In genomic region chr9:18291571-18292429, GRCm38 (mm10) we compare ENCODE assay signal across 8 mouse cellular contexts. TPM values are rescaled to one million over a fixed set of nuclear protein-coding genes. Genes with fewer than 3 reads are reported as not detected.
DNase-seq lines count a peak whose midpoint lies in the region; ATAC-seq and TF ChIP-seq lines count a peak whose summit lies in the region.

Chordc1 (plus strand) TSS chr9:18292125.

- 4% methylated on average over 49 of the region's 49 CpGs for WGBS in hindbrain, postnatal 0 days

- peaks cover 11% of the 10 kb centered on the region; the same call in 1 of the 2 replicates for H3K4me1 ChIP-seq in hindbrain, postnatal 0 days (ENCODE audit: insufficient read depth, low read length)

- no peaks in the 10 kb centered on the region for H3K27me3 ChIP-seq in hindbrain, postnatal 0 days (ENCODE audit: insufficient read depth, low read length)

- H3K9ac ChIP-seq in hindbrain, postnatal 0 days (replicated peaks; ENCODE audit: low read length): peak within 1 kb of the TSS; percentile 97

- H3K27ac ChIP-seq in gastrocnemius, adult 2 months: peak within 1 kb of the TSS; percentile 97
- peak within 1 kb of the TSS; percentile 90 for H3K27ac ChIP-seq in hindbrain, postnatal 0 days
- peak within 1 kb of the TSS; percentile 97 for H3K27ac ChIP-seq in left cerebral cortex, adult 2 months

- H3K4me2 ChIP-seq in hindbrain, postnatal 0 days (ENCODE audit: low read depth, low read length): peak within 1 kb of the TSS; percentile 89

- peak; percentile 98 for DNase-seq in ZHBTc4 (ENCODE audit: low read depth, low spot score)
- peak; percentile 96 for DNase-seq in gastrocnemius, adult 2 months
- DNase-seq in hindbrain, postnatal 0 days (ENCODE audit: low spot score): peak; percentile 99
- DNase-seq in left cerebral cortex, adult 2 months (ENCODE audit: extremely low spot score in 1 of 2, low spot score in 2 of 2): peak; percentile 95
- peak; percentile 94 to 97 for DNase-seq in right cerebral cortex, adult 2 months (ENCODE audit: low spot score in 2 of 2)
- DNase-seq in urinary bladder, postnatal 14 days (ENCODE audit: low spot score): peak; percentile 94

- H3K9me3 ChIP-seq in hindbrain, postnatal 0 days (ENCODE audit: low read length): no peaks in the 10 kb centered on the region

- H3K4me3 ChIP-seq in gastrocnemius, adult 2 months: peak within 1 kb of the TSS; percentile 89
- H3K4me3 ChIP-seq in hindbrain, postnatal 0 days (ENCODE audit: low read length): peak within 1 kb of the TSS; percentile 99
- peak within 1 kb of the TSS; percentile 77 for H3K4me3 ChIP-seq in left cerebral cortex, adult 2 months

- peak; percentile 60 for TF ChIP-seq CTCF in gastrocnemius, adult 2 months (IDR thresholded peaks at IDR 0.05)
- peak; percentile 53 for TF ChIP-seq CTCF in hindbrain, postnatal 0 days (IDR thresholded peaks at IDR 0.05; ENCODE audit: low read depth)
- peak; percentile 35 for TF ChIP-seq CTCF in left cerebral cortex, adult 2 months (IDR thresholded peaks at IDR 0.05)

- peak; percentile 96 for ATAC-seq in common myeloid progenitor, adult 5-6 weeks (replicated peaks; ENCODE audit: low read depth, poor library complexity, severe bottlenecking)
- ATAC-seq in hindbrain, postnatal 0 days: peak; percentile 99
- ATAC-seq in megakaryocyte, adult 5-6 weeks (ENCODE audit: poor library complexity, severe bottlenecking): peak; percentile 95

- H3K36me3 ChIP-seq in hindbrain, postnatal 0 days (ENCODE audit: insufficient read depth, low read length): no peaks in the 10 kb centered on the region

- intact Hi-C loops in gastrocnemius, adult 2 months (cut with DNase I): loop anchor here (2.0 to 10.0 kb wide), 2 partner anchors 181 to 1333 kb away; partner anchors contain the start of gene Zfp317
- intact Hi-C loops in left cerebral cortex, adult 2 months (cut with DNase I): loop anchor here (10.0 kb wide), 1 partner anchor 1333 kb away; the partner anchor contains the start of gene Zfp317

RNA-seq across cellular contexts. Expression of gene Chordc1, which starts in this region (rescaled TPM):
- 98.5 and 106 TPM in 2 replicates for total RNA-seq in common myeloid progenitor, adult 5-6 weeks (2017)
- 10 to 100 TPM; 60.3 to 66.2 TPM for total RNA-seq in gastrocnemius, adult 2 months (2021)
- total RNA-seq in hindbrain, postnatal 0 days (2014; rRNA removed): 26.3 and 56.4 TPM in 2 replicates
- polyA plus RNA-seq in hindbrain, postnatal 0 days (2015; fragmentation: Nextera tagmentation; extraction: Ambion mirVana): 58.2 and 60.0 TPM in 2 replicates
- 100 to 1,000 TPM; 107 to 108 TPM for total RNA-seq in left cerebral cortex, adult 2 months (2021)
- total RNA-seq in megakaryocyte, adult 5-6 weeks (2015): 28.7 and 31.1 TPM in 2 replicates
- 59.0 and 65.2 TPM in 2 replicates for total RNA-seq in megakaryocyte, adult 5-6 weeks (2017)

Comparison
In these comparisons a context has a peak if more than half of its experiments do, and no peak if none do; other contexts are left out.
1. Peak in every context shown above with its lines: DNase-seq, ATAC-seq, H3K4me3 ChIP-seq and H3K27ac ChIP-seq.